Mouse (Mus musculus) liver, embryonic 14.5 days (tissue): ENCODE results near the gene Afg1l.

Experiments used
- CTCF ChIP-seq: IDR thresholded peaks from 2 replicates; pipeline ENCODE4 v1.5.1; 2016; ENCODE audit warnings: antibody characterized with exemption, low read depth, control low read depth
- EP300 ChIP-seq: IDR thresholded peaks from 2 replicates; pipeline ENCODE4 v1.6.1; 2016; ENCODE audit warnings: antibody characterized with exemption, low read depth

GRCm38 (mm10) chr10:42390436-42390835, 87.9 kb downstream of the Afg1l start:
- TF ChIP-seq CTCF (no peak), EP300 (no peak)
